Mouse (Mus musculus) monocyte, adult 59 days (primary cell): ENCODE data around the gene Tcaf2. TPM values are rescaled to one million over a fixed set of nuclear protein-coding genes. Genes with fewer than 3 reads are reported as not detected.

Experiments
- total RNA-seq, 2 experiments: library from RNA; stranded (reverse); gene quantifications; one replicate each; pipeline ENCODE4 v1.2.4; 2023

Gene Tcaf2
- total RNA-seq, result under 1 TPM; 0.31 to 0.43 TPM

GRCm38 (mm10) chr6:42644912-42645549, at the start of gene Tcaf2:
Gene Tcaf2, minus strand, starts transcription at chr6:42645254.

DNA sequence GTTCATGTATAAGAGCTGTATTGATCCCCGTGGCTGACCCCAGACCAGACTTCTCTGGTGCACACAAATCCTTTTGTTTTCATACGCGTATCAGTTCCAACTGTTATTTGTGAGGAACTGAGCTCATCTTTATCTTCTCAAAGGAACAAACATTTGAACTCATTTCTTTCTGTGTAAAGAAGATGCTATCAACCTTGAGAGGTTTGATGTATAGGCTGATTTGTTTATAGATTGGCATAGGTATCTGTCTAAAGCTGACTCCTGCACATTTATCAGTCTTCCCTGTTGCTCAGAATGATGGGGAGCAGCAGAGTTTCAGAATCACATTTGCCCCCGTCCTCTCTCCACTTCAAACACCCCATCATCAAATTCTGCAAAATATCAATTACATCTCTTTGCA, 47.5 kb downstream of the Tcaf2 start, which contains the start of gene Tcaf3:
Gene Tcaf3, minus strand, starts transcription at position 101 of the 400 bp plus-strand sequence.

Other genes starting within 250 kb of the Tcaf2 start
- 1 to 10 TPM in 1 of 2 experiments, under 1 TPM in 1; 0.97 to 1.7 TPM for gene Tas2r143, start 245.0 kb downstream of the Tcaf2 start, total RNA-seq
- gene Tas2r135, start 239.8 kb downstream of the Tcaf2 start, total RNA-seq, result 1 to 10 TPM; 1.2 to 1.5 TPM
- 1 to 10 TPM in 1 of 2 experiments, under 1 TPM in 1; 0.73 to 1.6 TPM for gene Tas2r126, start 210.7 kb downstream of the Tcaf2 start, total RNA-seq
- gene Olfr458, start 180.1 kb downstream of the Tcaf2 start, total RNA-seq, result not detected
- not detected for gene Olfr457, start 168.9 kb downstream of the Tcaf2 start, total RNA-seq
- gene Olfr456, start 158.0 kb downstream of the Tcaf2 start, total RNA-seq, result not detected
- not detected for gene Olfr455, start 97.7 kb downstream of the Tcaf2 start, total RNA-seq
- gene Tcaf3, start 47.6 kb downstream of the Tcaf2 start, total RNA-seq, result not detected
- gene Tcaf1, start 64.8 kb upstream of the Tcaf2 start, total RNA-seq, result under 1 TPM in 1 of 2 experiments, not detected in 1; 0.34 TPM
- not detected for gene Olfr453, start 94.1 kb upstream of the Tcaf2 start, total RNA-seq
- not detected for gene Olfr38, start 111.2 kb upstream of the Tcaf2 start, total RNA-seq
- not detected for gene Olfr452, start 139.8 kb upstream of the Tcaf2 start, total RNA-seq
- not detected for gene Olfr450, start 166.7 kb upstream of the Tcaf2 start, total RNA-seq
- gene Olfr449, start 189.1 kb upstream of the Tcaf2 start, total RNA-seq, result not detected
- not detected for gene Olfr448, start 245.2 kb upstream of the Tcaf2 start, total RNA-seq